Mouse (Mus musculus) urinary bladder, postnatal 36 days (tissue): ENCODE measurements at regions not wholly inside any gene's neighbourhood (a gene's known extent, or its start where the extent isn't known, plus 50 kb on each side); places are given as distances from the start of the nearest gene placed in this dataset.
A peak's percentile ranks its signal among the peaks of the same experiment; 100 is the strongest.

Experiments used
- DNase-seq, 2 experiments: peaks; one replicate each; pipeline ENCODE4 v3.0.0; 2022; ENCODE audit warnings: low spot score in 2 of 2, mixed read lengths in 1 of 2

- DNase-seq = no peak
These were observed 144.8 kb downstream of the Mdfic start for GRCm38 (mm10) chr6:15865271-15865670.

- no peak for DNase-seq
These were observed 161.9 kb downstream of the Mdfic start for GRCm38 (mm10) chr6:15882288-15882903.

- DNase-seq = no peak
These were observed 172.6 kb downstream of the Mdfic start for GRCm38 (mm10) chr6:15893066-15893465.

GRCm38 (mm10) chr6:15900495-15900894, 180.0 kb downstream of the Mdfic start:
- DNase-seq = no peak

- DNase-seq = no peak
These were observed 182.3 kb downstream of the Mdfic start for GRCm38 (mm10) chr6:15902665-15903274.

GRCm38 (mm10) chr6:15910420-15911167, 190.1 kb downstream of the Mdfic start:
- DNase-seq = no peak

GRCm38 (mm10) chr6:15929650-15930049, 209.2 kb downstream of the Mdfic start:
- DNase-seq = no peak

GRCm38 (mm10) chr6:15950251-15950650, 229.8 kb downstream of the Mdfic start:
- DNase-seq = no peak

GRCm38 (mm10) chr6:15987334-15987733, 266.9 kb downstream of the Mdfic start:
- peak in 1 of 2 experiments; percentile 3 for DNase-seq
